Mouse (Mus musculus): ENCODE results near the gene Ppm1l. TPM values are rescaled to one million over a fixed set of nuclear protein-coding genes. Genes with fewer than 3 reads are reported as not detected.

The Ppm1l gene
- total and polyA plus RNA-seq, 3 experiments, result not detected

- no peaks in the 10 kb centered on the region; a peak in 1 of 4 replicates for H3K27me3 ChIP-seq (ENCODE audit: control insufficient read depth in 1 of 2, insufficient read depth in 2 of 2, low read length in 2 of 2)
- H3K79me2 ChIP-seq (ENCODE audit: control insufficient read depth, insufficient read depth, low read length, poor library complexity), result no peaks in the 10 kb centered on the region
- no peak for DNase-seq (ENCODE audit: low read depth, low spot score)
- H3K27ac ChIP-seq (ENCODE audit: control insufficient read depth, low read depth, low read length), result no peak overlapping the region
- H3K4me1 ChIP-seq (ENCODE audit: control insufficient read depth in 1 of 2, insufficient read depth in 2 of 2, low read length in 2 of 2), result no peaks in the 10 kb centered on the region
- no peak overlapping the region for H3K4me3 ChIP-seq (ENCODE audit: control insufficient read depth in 1 of 2, insufficient read depth in 1 of 2, low read depth in 2 of 2, low read length in 2 of 2)
- no peaks in the 10 kb centered on the region for H3K9me3 ChIP-seq (replicated peaks; ENCODE audit: insufficient read depth, low read length)
- no peak overlapping the region for H3K9ac ChIP-seq (ENCODE audit: control insufficient read depth, low read depth, low read length, poor library complexity, severe bottlenecking)
- no peaks in the 10 kb centered on the region for H3K36me3 ChIP-seq (ENCODE audit: control insufficient read depth in 1 of 2, insufficient read depth in 2 of 2, low read length in 2 of 2)
- TF ChIP-seq USF1 (IDR thresholded peaks at IDR 0.05; ENCODE audit: low read depth, low read length) (no peak), SIN3A (IDR thresholded peaks at IDR 0.05; ENCODE audit: low read length) (no peak), MEF2A (IDR thresholded peaks at IDR 0.05; ENCODE audit: extremely low read depth, insufficient replicate concordance, low read depth, low read length, poor library complexity, severe bottlenecking) (no peak), MAX (IDR thresholded peaks at IDR 0.05; ENCODE audit: low read length) (no peak), TCF12 (IDR thresholded peaks at IDR 0.05; ENCODE audit: low read depth, low read length) (no peak), UBTF (IDR thresholded peaks at IDR 0.05; ENCODE audit: borderline replicate concordance, insufficient read depth, low read depth, low read length) (no peak), ZC3H11A (IDR thresholded peaks at IDR 0.05; ENCODE audit: low read depth, low read length) (no peak), ZNF384 (IDR thresholded peaks at IDR 0.05; ENCODE audit: low read depth, low read length) (no peak), CHD1 (IDR thresholded peaks at IDR 0.05; ENCODE audit: low read depth, low read length) (no peak), NRF1 (IDR thresholded peaks at IDR 0.05; ENCODE audit: insufficient read depth, low read depth, low read length, poor library complexity, severe bottlenecking) (no peak), BHLHE40 (IDR thresholded peaks at IDR 0.05; ENCODE audit: borderline replicate concordance, low read depth, low read length) (no peak), GABPA (IDR thresholded peaks at IDR 0.05; ENCODE audit: low read depth, low read length) (no peak), MAZ (IDR thresholded peaks at IDR 0.05; ENCODE audit: low read depth, low read length) (no peak), POLR2AphosphoS2 (IDR thresholded peaks at IDR 0.05; ENCODE audit: low read length) (no peak), HCFC1 (IDR thresholded peaks at IDR 0.05; ENCODE audit: low read depth, low read length) (no peak), POLR2AphosphoS5 (IDR thresholded peaks at IDR 0.05; ENCODE audit: borderline replicate concordance, low read depth, low read length) (no peak), GATA1 (IDR thresholded peaks at IDR 0.05; ENCODE audit: low read depth, low read length) (no peak), JUND (IDR thresholded peaks at IDR 0.05; ENCODE audit: low read depth, low read length) (no peak), CHD2 (IDR thresholded peaks at IDR 0.05; ENCODE audit: low read length) (no peak), ELF1 (IDR thresholded peaks at IDR 0.05; ENCODE audit: low read depth, low read length) (no peak)
Observed at GRCm38 (mm10) chr3:69318131-69318951, 1.7 kb downstream of the Ppm1l start.
